ENCODE assay signal across 26 mouse cellular contexts in the genomic region with DNA sequence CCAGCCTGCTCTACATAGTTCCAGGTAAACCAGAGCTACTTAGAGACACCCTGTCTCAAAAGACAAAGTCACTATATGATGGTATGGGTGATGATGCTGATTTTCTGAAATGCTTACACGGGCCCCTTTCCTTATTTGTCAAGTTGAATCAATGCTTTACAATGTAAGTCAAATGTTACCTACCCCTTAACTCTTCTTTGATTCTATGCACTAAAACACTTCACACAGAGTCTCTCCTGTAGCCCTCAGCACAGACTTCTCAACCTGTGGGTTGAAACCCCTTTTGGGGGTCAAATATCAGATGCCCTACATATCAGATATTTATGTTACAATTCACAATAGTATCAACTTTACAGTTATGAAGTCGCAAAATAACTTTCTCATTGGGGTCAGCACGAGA. TPM values are rescaled to one million over a fixed set of nuclear protein-coding genes. Genes with fewer than 3 reads are reported as not detected.
DNase-seq lines count a peak whose midpoint lies in the region; ATAC-seq and TF ChIP-seq lines count a peak whose summit lies in the region.
"Had no signal": no experiment of that assay in that cellular context is flagged by ENCODE, and none has a peak within 500 bp of the region (broad histone marks: within the 10 kb centered on the region; RNA-seq: fewer than 3 reads in every experiment).

No protein-coding gene starts in this region.

- H3K9ac ChIP-seq in heart, adult 2 months (ENCODE audit: low read depth, low read length): no peak overlapping the region
- no peak overlapping the region for H3K9ac ChIP-seq in midbrain, embryonic 11.5 days (ENCODE audit: low read length)
- H3K9ac ChIP-seq in midbrain, embryonic 15.5 days: no peak overlapping the region
- H3K9ac ChIP-seq: embryonic facial prominence, embryonic 13.5 days; embryonic facial prominence, embryonic 15.5 days; forebrain, embryonic 13.5 days had no signal

- H3K4me1 ChIP-seq in heart, adult 2 months (ENCODE audit: control insufficient read depth, insufficient read depth, low read length): peaks cover 2% of the 10 kb centered on the region
- H3K4me1 ChIP-seq in midbrain, embryonic 11.5 days (ENCODE audit: control insufficient read depth, insufficient read depth, low read length): no peaks in the 10 kb centered on the region
- H3K4me1 ChIP-seq in midbrain, embryonic 15.5 days: no peaks in the 10 kb centered on the region
- peaks cover 24% of the 10 kb centered on the region for H3K4me1 ChIP-seq in small intestine, adult 2 months (ENCODE audit: control insufficient read depth, insufficient read depth, insufficient read length, low read length)
- H3K4me1 ChIP-seq: embryonic facial prominence, embryonic 13.5 days; embryonic facial prominence, embryonic 15.5 days had no signal

- DNase-seq in heart, adult 11 months: peak; percentile 53
- no peak for DNase-seq in heart, adult 2 months
- peak; percentile 56 for DNase-seq in midbrain, embryonic 11.5 days (ENCODE audit: low spot score, missing footprints)
- DNase-seq: adrenal gland, adult 2 months; adrenal gland, postnatal 10 days; adrenal gland, postnatal 25 days; B cell, adult 2 months; cerebellum, adult 11 months; cerebellum, adult 18-20 months; cerebellum, adult 8-10 months; cerebellum, adult 9-11 months; cerebellum, postnatal 14 days; cerebellum, postnatal 36 days; embryo, embryonic 11 days had no signal

- TF ChIP-seq POLR2A in heart, adult 2 months (IDR thresholded peaks at IDR 0.05; ENCODE audit: insufficient read depth, low read depth, low read length): no peak
- no peak for TF ChIP-seq POLR2A in small intestine, adult 2 months (IDR thresholded peaks at IDR 0.05; ENCODE audit: low read depth, low read length)

- TF ChIP-seq EP300 in heart, adult 2 months (IDR thresholded peaks at IDR 0.05; ENCODE audit: insufficient read depth, low read depth, low read length): no peak

- H3K9me3 ChIP-seq in midbrain, embryonic 11.5 days (ENCODE audit: control insufficient read depth, low read length): no peaks in the 10 kb centered on the region
- no peaks in the 10 kb centered on the region for H3K9me3 ChIP-seq in midbrain, embryonic 15.5 days
- H3K9me3 ChIP-seq: embryonic facial prominence, embryonic 13.5 days; embryonic facial prominence, embryonic 15.5 days; forebrain, embryonic 13.5 days; G1E had no signal

- H3K27ac ChIP-seq in heart, adult 2 months: no peak overlapping the region
- no peak overlapping the region for H3K27ac ChIP-seq in midbrain, embryonic 11.5 days (ENCODE audit: low read depth, low read length)
- H3K27ac ChIP-seq in midbrain, embryonic 15.5 days: no peak overlapping the region
- 0 out of 2 replicates have a peak overlapping the region, but pooled peaks have one; percentile 7 for H3K27ac ChIP-seq in small intestine, adult 2 months (ENCODE audit: insufficient read depth, low read depth, low read length)
- H3K27ac ChIP-seq: embryonic facial prominence, embryonic 13.5 days; embryonic facial prominence, embryonic 15.5 days; forebrain, embryonic 13.5 days had no signal

- intact Hi-C loops in heart, adult 2 months (cut with DNase I): no loop called here

- H3K36me3 ChIP-seq in heart, adult 2 months (ENCODE audit: control insufficient read depth, insufficient read depth, low read length): no peaks in the 10 kb centered on the region
- no peaks in the 10 kb centered on the region for H3K36me3 ChIP-seq in midbrain, embryonic 11.5 days (ENCODE audit: control insufficient read depth, insufficient read depth, low read length)
- no peaks in the 10 kb centered on the region for H3K36me3 ChIP-seq in midbrain, embryonic 15.5 days (replicated peaks)
- H3K36me3 ChIP-seq in small intestine, adult 2 months (ENCODE audit: control insufficient read depth, insufficient read depth, low read length): no peaks in the 10 kb centered on the region
- H3K36me3 ChIP-seq: embryonic facial prominence, embryonic 13.5 days; embryonic facial prominence, embryonic 15.5 days; G1E had no signal

- no peak for ATAC-seq in midbrain, embryonic 11.5 days (ENCODE audit: low FRiP score)
- no peak for ATAC-seq in midbrain, embryonic 15.5 days (replicated peaks)
- no peak for ATAC-seq in inflammation-experienced regulatory T-cells, adult 6 months
- ATAC-seq: activated CD4-positive, CD25-positive, alpha-beta regulatory T cell, adult 4 months; CD4-positive, CD25-positive, alpha-beta regulatory T cell, adult 4 months; forebrain, embryonic 13.5 days; forebrain, embryonic 16.5 days; Patski had no signal

- H3K27me3 ChIP-seq in heart, adult 2 months (ENCODE audit: control insufficient read depth, insufficient read depth, low read length): no peaks in the 10 kb centered on the region
- H3K27me3 ChIP-seq in midbrain, embryonic 11.5 days (ENCODE audit: control insufficient read depth, insufficient read depth, low read length): no peaks in the 10 kb centered on the region
- H3K27me3 ChIP-seq in midbrain, embryonic 15.5 days (replicated peaks): no peaks in the 10 kb centered on the region
- no peaks in the 10 kb centered on the region for H3K27me3 ChIP-seq in small intestine, adult 2 months (ENCODE audit: control insufficient read depth, insufficient read depth, low read length)
- H3K27me3 ChIP-seq: CH12.LX; embryonic facial prominence, embryonic 13.5 days; embryonic facial prominence, embryonic 15.5 days; Patski had no signal

- WGBS in heart, adult 2 months: 92% methylated on average over 3 of the region's 3 CpGs
- 88% methylated on average over 3 of the region's 3 CpGs for WGBS in midbrain, embryonic 11.5 days
- WGBS in midbrain, embryonic 15.5 days: 92% methylated on average over 3 of the region's 3 CpGs
- 72% methylated on average over 3 of the region's 3 CpGs for WGBS in small intestine, adult 2 months

- no peak overlapping the region for H3K4me3 ChIP-seq in heart, adult 2 months
- no peak overlapping the region for H3K4me3 ChIP-seq in midbrain, embryonic 11.5 days (ENCODE audit: low read depth, low read length)
- H3K4me3 ChIP-seq in midbrain, embryonic 15.5 days: no peak overlapping the region
- H3K4me3 ChIP-seq in small intestine, adult 2 months (ENCODE audit: low read depth, low read length): no peak overlapping the region
- H3K4me3 ChIP-seq: embryonic facial prominence, embryonic 13.5 days; embryonic facial prominence, embryonic 15.5 days; forebrain, embryonic 13.5 days had no signal

- no peaks in the 10 kb centered on the region for H3K79me2 ChIP-seq in heart, adult 2 months (replicated peaks; ENCODE audit: control insufficient read depth, insufficient read depth, low read length)

- no peak for TF ChIP-seq CTCF in heart, adult 2 months (IDR thresholded peaks at IDR 0.05)
- TF ChIP-seq CTCF in small intestine, adult 2 months (IDR thresholded peaks at IDR 0.05; ENCODE audit: extremely low read depth, insufficient read length, insufficient replicate concordance, low read depth, low read length): no peak

- H3K4me2 ChIP-seq in midbrain, embryonic 11.5 days: no peak overlapping the region
- no peak overlapping the region for H3K4me2 ChIP-seq in midbrain, embryonic 15.5 days
- H3K4me2 ChIP-seq: embryonic facial prominence, embryonic 13.5 days; embryonic facial prominence, embryonic 15.5 days; forebrain, embryonic 13.5 days had no signal

RNA-seq across cellular contexts. Expression of a gene that starts 44.7 kb away (rescaled TPM):
- total RNA-seq in heart, adult 2 months (2021): 10 to 100 TPM; 64.1 to 72.0 TPM
- 16.8 and 20.0 TPM in 2 replicates for polyA plus RNA-seq in heart, adult 2 months (2012; rRNA removed)
- polyA plus RNA-seq in midbrain, embryonic 11.5 days (2014; fragmentation: Nextera tagmentation; extraction: Ambion mirVana): 24.3 and 27.4 TPM in 2 replicates
- 14.3 and 16.1 TPM in 2 replicates for polyA plus RNA-seq in midbrain, embryonic 15.5 days (2015; fragmentation: Nextera tagmentation; extraction: Ambion mirVana)
- 6.9 and 15.8 TPM in 2 replicates for polyA plus RNA-seq in small intestine, adult 2 months (2012; rRNA removed)
- polyA plus RNA-seq in inflammation-experienced regulatory T-cells, adult 6 months (2017; shearing (Covaris generic)): 100 to 1,000 TPM; 228 to 429 (median 340) TPM

Comparison
In these comparisons a context has a peak if more than half of its experiments do, and no peak if none do; other contexts are left out.
1. DNase-seq: peak in heart, adult 11 months (single experiment) and midbrain, embryonic 11.5 days (single experiment); none in heart, adult 2 months (0 of 2).